Mouse (Mus musculus): Measurements from ENCODE around the gene Nrd1.

GRCm38 (mm10) chr4:109043756-109044155 lies 43.3 kb downstream of the Nrd1 start:
- TF ChIP-seq CTCF (conservative IDR thresholded peaks at IDR 0.05; ENCODE audit: insufficient read depth, insufficient read length, low read depth, low read length): no peak
- no peak for TF ChIP-seq POLR2A (IDR thresholded peaks at IDR 0.05; ENCODE audit: low read depth, low read length)

Data from kidney, adult 2 months (tissue).